In the genomic region with DNA sequence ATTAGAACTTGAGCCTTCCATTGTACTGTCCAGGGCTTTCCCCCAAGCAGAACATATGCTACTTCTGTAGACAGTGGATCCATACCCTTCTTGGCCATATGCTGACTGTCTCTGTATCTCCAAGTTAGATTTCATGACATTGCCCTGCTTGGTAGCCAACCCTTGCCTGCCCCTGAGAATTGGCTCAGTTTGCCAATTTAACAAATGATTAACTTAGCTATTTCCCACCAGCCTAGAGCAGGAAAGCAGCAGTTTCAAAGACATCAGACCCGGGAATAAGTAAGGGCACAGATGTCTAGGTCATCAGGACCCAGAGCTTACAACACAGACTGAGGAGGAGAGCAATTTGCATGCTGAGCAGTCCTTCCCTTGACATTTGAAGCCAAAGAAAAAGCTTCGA, we compare ENCODE assay signal across 12 mouse cellular contexts. TPM values are rescaled to one million over a fixed set of nuclear protein-coding genes. Genes with fewer than 3 reads are reported as not detected.
"Had no signal": no experiment of that assay in that cellular context is flagged by ENCODE, and none has a peak within 500 bp of the region (broad histone marks: within the 10 kb centered on the region; RNA-seq: fewer than 3 reads in every experiment).

No protein-coding gene starts in this region.

- DNase-seq: lung, postnatal 14 days; thymus, postnatal 4 days had no signal

- H3K4me2 ChIP-seq: limb, embryonic 13.5 days; liver, embryonic 12.5 days; lung, embryonic 15.5 days had no signal

- H3K9me3 ChIP-seq: limb, embryonic 13.5 days; liver, embryonic 12.5 days; lung, embryonic 15.5 days had no signal

- H3K4me1 ChIP-seq: liver, embryonic 12.5 days; megakaryocyte, embryonic 14.5 days had no signal

- H3K9ac ChIP-seq: limb, embryonic 13.5 days; liver, embryonic 12.5 days; lung, embryonic 15.5 days had no signal

- ATAC-seq: inflammation-experienced regulatory T-cells, adult 6 months; intestine, postnatal 0 days; liver, embryonic 12.5 days had no signal

- H3K36me3 ChIP-seq: limb, embryonic 13.5 days; liver, embryonic 12.5 days; lung, embryonic 15.5 days had no signal

- H3K27ac ChIP-seq: limb, embryonic 13.5 days; liver, embryonic 12.5 days; lung, embryonic 15.5 days; macrophage; stomach, postnatal 0 days had no signal

- H3K4me3 ChIP-seq: limb, embryonic 13.5 days; liver, embryonic 12.5 days; lung, embryonic 15.5 days; megakaryocyte, embryonic 14.5 days had no signal

RNA-seq across cellular contexts. Expression of gene Hrasls, which starts 3.9 kb away (rescaled TPM):
- total RNA-seq: neutrophil, adult 5-6 weeks had no signal
- polyA plus RNA-seq: inflammation-experienced regulatory T-cells, adult 6 months; liver, embryonic 16.5 days; macrophage had no signal
